Mouse (Mus musculus): ENCODE data around the gene Timp3.

DNA sequence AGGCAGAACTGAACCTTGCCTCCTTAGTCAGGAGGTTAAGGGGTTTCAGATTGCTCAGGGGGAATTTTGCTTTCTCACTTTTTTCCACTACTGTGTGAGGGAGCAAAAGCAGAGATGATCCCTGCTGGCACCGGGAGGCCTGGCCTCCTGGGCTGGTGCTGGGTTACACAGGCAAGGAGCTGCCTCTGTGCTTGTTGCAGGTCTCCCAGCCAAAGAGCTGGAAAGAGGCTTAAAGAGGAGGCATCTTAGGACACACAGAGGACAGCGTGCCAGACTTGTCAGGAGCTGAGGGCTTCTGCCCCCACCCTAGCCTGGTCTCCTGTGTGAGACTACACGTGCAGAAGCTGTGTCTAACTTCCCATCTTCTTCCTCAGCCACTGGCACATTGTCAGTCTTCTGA is 15.3 kb downstream of the Timp3 start:
- TF ChIP-seq CTCF (IDR thresholded peaks at IDR 0.05 in 2 of 3, conservative IDR thresholded peaks at IDR 0.05 in 1 of 3; ENCODE audit: control insufficient read depth in 1 of 3, insufficient read depth in 1 of 3, low read depth in 2 of 3, low read length in 3 of 3, poor library complexity in 1 of 3, severe bottlenecking in 1 of 3) (no peak), GATA1 (IDR thresholded peaks at IDR 0.05; ENCODE audit: low read depth, low read length) (no peak), TCF12 (IDR thresholded peaks at IDR 0.05; ENCODE audit: low read depth, low read length) (no peak), POLR2A (IDR thresholded peaks at IDR 0.05; ENCODE audit: control insufficient read depth in 1 of 2, insufficient read depth in 1 of 2, low read depth in 1 of 2, low read length in 2 of 2, poor library complexity in 1 of 2) (no peak), NELFE (IDR thresholded peaks at IDR 0.05; ENCODE audit: low read depth, low read length) (no peak), ZKSCAN1 (IDR thresholded peaks at IDR 0.05; ENCODE audit: low read depth, low read length) (no peak), UBTF (IDR thresholded peaks at IDR 0.05; ENCODE audit: borderline replicate concordance, insufficient read depth, low read depth, low read length) (no peak), ZMIZ1 (IDR thresholded peaks at IDR 0.05; ENCODE audit: low read depth, low read length) (no peak), EP300 (IDR thresholded peaks at IDR 0.05; ENCODE audit: low read depth in 1 of 2, low read length in 2 of 2) (no peak)

Data from MEL (cell line).